In the genomic region with DNA sequence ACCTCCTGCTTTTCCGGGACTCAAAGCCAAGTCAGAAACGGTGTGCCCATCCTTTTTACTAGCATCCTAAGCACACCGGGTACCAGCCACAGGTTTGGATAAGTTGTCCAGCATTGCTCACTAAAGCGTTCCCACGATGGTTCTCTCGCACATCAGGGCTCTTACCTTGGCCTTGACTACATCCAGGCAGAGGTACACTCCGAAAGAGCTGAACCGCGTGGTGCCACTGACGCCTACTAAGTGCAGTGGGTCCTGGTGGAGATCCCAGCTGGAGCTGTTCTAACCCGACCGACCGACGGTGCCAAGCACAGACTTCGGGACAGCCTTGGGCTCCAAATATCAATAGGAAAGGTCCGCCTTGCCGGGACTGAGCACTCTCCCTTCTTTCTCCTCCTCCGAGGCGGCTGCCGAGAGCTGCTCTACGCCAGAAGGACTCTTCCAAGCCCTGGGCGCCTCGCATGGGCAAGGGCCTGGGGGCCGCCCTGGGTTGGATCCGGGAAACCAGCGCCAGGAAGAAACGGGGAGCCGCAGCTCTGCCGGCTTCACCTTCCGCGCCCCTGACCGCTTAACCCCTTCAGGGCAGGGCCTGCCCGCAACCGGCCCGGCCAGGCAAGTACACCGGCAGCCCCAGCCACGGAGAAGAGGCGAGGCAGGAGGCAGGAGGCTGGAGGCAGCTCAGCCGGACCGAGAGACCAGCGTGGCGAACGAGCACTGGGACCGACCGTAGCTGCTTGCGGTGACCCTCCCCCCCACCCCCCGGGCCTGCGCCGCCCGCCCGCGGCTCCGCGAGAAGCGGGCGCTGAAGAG, we compare ENCODE assay signal across 8 mouse cellular contexts. TPM values are rescaled to one million over a fixed set of nuclear protein-coding genes. Genes with fewer than 3 reads are reported as not detected.
DNase-seq lines count a peak whose midpoint lies in the region; ATAC-seq lines count a peak whose summit lies in the region.

No protein-coding gene starts in this region.

- H3K36me3 ChIP-seq in liver, embryonic 15.5 days (replicated peaks): no peaks in the 10 kb centered on the region
- H3K36me3 ChIP-seq in neural tube, embryonic 12.5 days: no peaks in the 10 kb centered on the region

- no peak overlapping the region for H3K27ac ChIP-seq in liver, embryonic 15.5 days (replicated peaks)
- peak overlapping the region; percentile 90 for H3K27ac ChIP-seq in neural tube, embryonic 12.5 days

- ATAC-seq in liver, embryonic 15.5 days (ENCODE audit: insufficient read depth): peak; percentile 14; the same call in 1 of the 2 replicates
- ATAC-seq in neural tube, embryonic 12.5 days (ENCODE audit: low FRiP score, low read depth): peak; percentile 45

- peaks cover 12% of the 10 kb centered on the region for H3K4me1 ChIP-seq in liver, embryonic 15.5 days (replicated peaks)
- peaks cover 16% of the 10 kb centered on the region for H3K4me1 ChIP-seq in neural tube, embryonic 12.5 days

- no peaks in the 10 kb centered on the region for H3K9me3 ChIP-seq in liver, embryonic 15.5 days (replicated peaks)
- no peaks in the 10 kb centered on the region for H3K9me3 ChIP-seq in neural tube, embryonic 12.5 days

- WGBS in liver, embryonic 15.5 days (ENCODE audit: insufficient replicate concordance): 1% methylated on average over 56 of the region's 56 CpGs
- WGBS in neural tube, embryonic 12.5 days: 1% methylated on average over 56 of the region's 56 CpGs

- peaks cover 48% of the 10 kb centered on the region for H3K27me3 ChIP-seq in liver, embryonic 15.5 days
- H3K27me3 ChIP-seq in neural tube, embryonic 12.5 days (replicated peaks): no peaks in the 10 kb centered on the region

- peak overlapping the region; percentile 45; the same call in 1 of the 2 replicates for H3K9ac ChIP-seq in liver, embryonic 15.5 days
- peak overlapping the region; percentile 93 for H3K9ac ChIP-seq in neural tube, embryonic 12.5 days

- peak overlapping the region; percentile 76 for H3K4me2 ChIP-seq in liver, embryonic 15.5 days
- H3K4me2 ChIP-seq in neural tube, embryonic 12.5 days (replicated peaks): peak overlapping the region; percentile 82

- peak overlapping the region; percentile 63 for H3K4me3 ChIP-seq in liver, embryonic 15.5 days (replicated peaks)
- H3K4me3 ChIP-seq in neural tube, embryonic 12.5 days: peak overlapping the region; percentile 93

- peak; percentile 8 to 17 for DNase-seq in spleen, postnatal 10 days (ENCODE audit: low spot score in 2 of 2)
- no peak for DNase-seq in spleen, postnatal 36 days (ENCODE audit: low spot score in 2 of 2)
- DNase-seq in embryo, embryonic 9.5 days (ENCODE audit: extremely low spot score): peak; percentile 73
- DNase-seq in heart, adult 9 months (ENCODE audit: low spot score in 2 of 2): peak; percentile 28 to 38
- DNase-seq in kidney, adult 8-10 months: peak; percentile 21 to 30
- peak; percentile 25 for DNase-seq in thymus, postnatal 14 days

RNA-seq across cellular contexts. Expression of gene Large1, which starts 0.8 kb away (rescaled TPM):
- polyA plus RNA-seq in liver, embryonic 15.5 days (2015; fragmentation: Nextera tagmentation; extraction: Ambion mirVana): 0.86 and 1.1 TPM in 2 replicates
- polyA plus RNA-seq in neural tube, embryonic 12.5 days (2016; fragmentation: Nextera tagmentation; extraction: Ambion mirVana): 12.3 and 13.5 TPM in 2 replicates

Comparison
In these comparisons a context has a peak if more than half of its experiments do, and no peak if none do; other contexts are left out.
1. DNase-seq: peak in spleen, postnatal 10 days (2 of 2), embryo, embryonic 9.5 days (single experiment), heart, adult 9 months (2 of 2), kidney, adult 8-10 months (2 of 2) and thymus, postnatal 14 days (single experiment); none in spleen, postnatal 36 days (0 of 2).